Mouse (Mus musculus) layer of hippocampus, postnatal 14 days (tissue): ENCODE measurements around the gene Crybg2. TPM values are rescaled to one million over a fixed set of nuclear protein-coding genes. Genes with fewer than 3 reads are reported as not detected.

ENCODE experiments used
- DNase-seq, 2 experiments: peaks; one replicate each; pipeline ENCODE4 v3.0.0; 2021 to 2022; ENCODE audit warnings: low spot score in 2 of 2, mixed read lengths in 1 of 2
- long read RNA-seq, 2 experiments: library from polyadenylated mRNA; stranded (forward); transcript quantifications; one replicate each; pipeline ENCODE4 v2.0.0; 2021
- total RNA-seq, 2 experiments: library from RNA; stranded (reverse); gene quantifications; 2 replicates each; pipeline ENCODE4 v1.2.3; 2021

Gene Crybg2
- total RNA-seq = 1 to 10 TPM; 1.2 to 2.2 TPM
- long read RNA-seq, experiment 1, partial matches to known transcripts = 1 of 1 reads
- long read RNA-seq, experiment 1, other reads (novel, unspliced or antisense) = 0 of 1 reads
- long read RNA-seq, experiment 2 = 0 reads

- DNase-seq = no peak
These were observed at the start of gene Crybg2 for GRCm38 (mm10) chr4:134060135-134060865. TSS of gene Crybg2 (plus strand) at chr4:134060815.

- no peak for DNase-seq
These were observed 48.9 kb upstream of the Crybg2 start for GRCm38 (mm10) chr4:134011450-134012414.

GRCm38 (mm10) chr4:134012858-134013528 lies 47.6 kb upstream of the Crybg2 start:
- DNase-seq = no peak

GRCm38 (mm10) chr4:134016208-134016607 lies 44.4 kb upstream of the Crybg2 start:
- no peak for DNase-seq

- DNase-seq = no peak
These were observed 43.8 kb upstream of the Crybg2 start for GRCm38 (mm10) chr4:134016767-134017166.

DNA sequence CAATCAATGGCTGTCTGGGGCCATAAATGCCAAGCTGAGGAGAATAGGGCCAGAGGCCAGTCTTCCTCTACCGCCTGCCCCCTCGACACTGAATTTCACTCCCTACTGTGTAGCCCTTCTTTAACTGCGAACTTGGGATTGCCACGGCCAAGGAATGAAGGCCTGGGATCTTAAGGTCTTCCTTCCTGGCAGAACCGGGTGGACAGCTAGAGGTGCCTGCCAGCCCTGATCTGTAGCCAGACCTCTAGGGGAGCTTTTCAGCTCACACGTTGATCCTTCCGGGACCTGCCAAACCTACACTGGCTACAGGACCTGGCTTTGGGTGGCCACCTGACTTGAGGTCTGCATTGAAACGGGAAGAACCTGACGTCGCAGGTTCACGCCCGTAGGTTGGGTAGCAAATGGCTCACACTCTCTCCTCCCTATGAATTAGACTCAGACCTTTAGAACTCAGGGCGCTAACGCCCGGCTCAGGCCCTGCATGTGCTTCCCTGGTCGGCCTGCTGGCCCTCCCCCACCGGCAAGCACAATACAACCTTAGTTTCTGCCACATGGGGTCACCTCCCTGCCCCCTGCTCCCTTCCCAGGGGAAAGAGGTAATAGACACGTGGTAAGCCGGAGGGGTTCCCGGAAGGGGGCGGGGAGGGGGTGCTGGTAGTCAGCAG lies 43.3 kb upstream of the Crybg2 start:
- no peak for DNase-seq

DNA sequence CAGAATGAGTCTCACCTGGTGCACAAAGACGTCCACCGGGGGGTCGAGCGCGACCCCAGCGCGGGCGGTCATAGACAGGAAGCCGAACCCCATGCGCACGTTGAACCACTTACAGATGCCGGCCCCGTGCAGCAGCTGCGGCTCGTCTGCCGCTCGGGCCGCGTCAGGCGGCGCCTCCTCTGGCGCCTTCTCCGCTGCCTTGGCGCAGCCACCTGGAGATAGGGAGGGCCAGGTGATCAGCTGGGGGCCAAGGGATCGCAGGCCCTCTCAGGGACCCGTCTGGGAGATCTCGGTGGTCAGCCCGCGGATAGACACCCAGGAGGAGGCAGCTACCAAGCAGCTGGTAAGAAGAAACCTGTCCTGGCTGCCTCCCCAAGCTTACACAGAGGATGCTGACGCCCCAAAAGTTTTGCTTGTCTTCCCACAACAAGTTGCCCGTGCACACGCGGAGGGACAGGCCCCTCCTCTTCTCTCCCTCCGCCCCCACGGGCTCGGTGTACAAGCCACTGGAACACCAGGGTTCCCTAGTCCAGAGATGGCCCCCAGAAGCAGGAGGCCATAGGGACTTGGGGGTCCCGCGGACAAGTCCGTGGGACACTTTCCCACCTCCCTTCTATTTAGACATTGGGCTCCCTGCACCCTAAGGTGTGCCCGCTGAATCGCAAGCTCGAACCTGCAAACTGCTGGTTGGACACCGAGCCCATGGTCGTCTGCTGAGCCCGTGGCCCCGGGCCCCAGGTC lies 42.4 kb upstream of the Crybg2 start:
- no peak for DNase-seq

- no peak for DNase-seq
These were observed 41.9 kb upstream of the Crybg2 start, which contains the start of gene Lin28a for GRCm38 (mm10) chr4:134018779-134019145. TSS of gene Lin28a (minus strand) at chr4:134018841.

- no peak for DNase-seq
These were observed 41.4 kb upstream of the Crybg2 start for GRCm38 (mm10) chr4:134019210-134019609.

- no peak for DNase-seq
These were observed 40.8 kb upstream of the Crybg2 start for GRCm38 (mm10) chr4:134019641-134020351.

- DNase-seq = peak; percentile 33 to 45
These were observed 40.0 kb upstream of the Crybg2 start for GRCm38 (mm10) chr4:134020621-134021020.

GRCm38 (mm10) chr4:134025802-134026201 lies 34.8 kb upstream of the Crybg2 start:
- no peak for DNase-seq

- DNase-seq = peak; percentile 81 to 90
These were observed 24.7 kb upstream of the Crybg2 start for GRCm38 (mm10) chr4:134035953-134036352.

GRCm38 (mm10) chr4:134041317-134042123 lies 19.1 kb upstream of the Crybg2 start:
- no peak for DNase-seq

DNA sequence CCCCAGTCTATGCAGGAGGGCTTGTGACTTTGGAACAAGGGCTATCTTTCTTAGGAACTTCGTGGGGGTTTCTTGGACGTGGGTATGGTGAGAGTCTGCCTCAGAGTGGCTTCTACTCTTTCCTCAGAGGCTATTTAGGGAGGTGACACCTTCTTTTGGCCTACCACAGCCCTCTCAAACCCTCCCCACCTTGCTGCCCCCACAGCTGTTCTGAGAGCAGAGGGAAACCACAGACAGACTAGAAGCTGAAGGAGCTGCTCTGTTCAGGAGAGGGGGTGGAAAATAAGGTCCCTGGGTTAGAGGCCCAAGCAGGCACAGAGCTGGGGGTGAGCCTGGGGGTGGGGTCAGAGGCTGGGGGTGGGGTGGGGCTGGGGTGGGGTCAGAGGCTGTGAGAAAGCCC lies 17.6 kb upstream of the Crybg2 start:
- no peak for DNase-seq

DNA sequence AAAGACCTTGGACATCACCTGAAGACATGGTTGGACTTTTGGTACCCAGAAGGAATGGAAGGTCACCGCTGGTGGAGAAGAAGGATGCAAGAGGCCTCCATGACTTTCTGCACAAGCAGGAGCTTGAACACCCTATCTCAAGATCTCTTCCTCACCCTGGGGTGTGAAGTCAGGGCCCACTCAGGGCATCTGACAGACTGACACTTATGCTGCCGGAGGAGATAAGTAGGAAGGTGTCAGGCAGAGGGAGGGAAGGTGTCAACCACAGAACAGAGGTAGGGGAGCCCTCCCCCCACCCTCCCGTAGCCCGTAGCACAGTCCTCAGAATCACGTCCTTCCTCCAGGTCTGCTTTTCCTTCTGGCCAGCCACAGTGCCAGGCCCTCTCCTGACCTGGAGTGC lies 13.0 kb upstream of the Crybg2 start:
- DNase-seq = no peak

DNA sequence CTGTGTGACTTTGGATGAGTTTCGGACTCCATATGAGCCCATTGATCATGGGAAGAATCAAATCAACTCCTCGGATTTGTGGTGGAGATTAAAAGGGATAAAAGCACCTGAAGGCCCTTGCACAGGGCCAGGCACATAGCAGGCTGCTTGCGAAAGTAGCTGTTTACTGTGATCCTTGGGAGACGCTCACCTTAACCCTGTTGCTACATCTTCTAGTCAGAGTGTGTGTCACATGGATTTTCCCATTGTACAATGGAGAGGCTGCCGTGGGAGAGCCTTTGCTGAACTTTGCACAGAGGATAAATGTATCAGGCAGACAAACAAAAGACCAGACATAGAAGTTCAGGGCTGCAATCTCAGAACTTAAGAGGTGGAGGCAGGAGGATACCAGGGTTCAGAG lies 8.7 kb upstream of the Crybg2 start:
- DNase-seq = no peak

GRCm38 (mm10) chr4:134052560-134052959 lies 8.1 kb upstream of the Crybg2 start:
- no peak for DNase-seq

- no peak for DNase-seq
These were observed 7.1 kb upstream of the Crybg2 start, which contains the start of gene Zfp683 for GRCm38 (mm10) chr4:134053538-134053937. TSS of gene Zfp683 (plus strand) at chr4:134053838.
